Mouse (Mus musculus): Measurements from ENCODE around the gene Map2k2.
A peak's percentile ranks its signal among the peaks of the same experiment; 100 is the strongest.
"Not testable (repeated sequence)": the region's sequence is repeated elsewhere in the genome, so short reads cannot be mapped to it uniquely, and the experiment has no call there.

Map2k2 gene

GRCm38 (mm10) chr10:81105565-81106112 is at the start of gene Map2k2:
Gene Map2k2, plus strand, starts transcription at chr10:81105915.
- peak; percentile 93 for DNase-seq (ENCODE audit: low read depth)

- no peak for DNase-seq (ENCODE audit: low read depth)
Observed at GRCm38 (mm10) chr10:81057406-81058130, 48.1 kb upstream of the Map2k2 start.

- DNase-seq (ENCODE audit: low read depth) = no peak
Observed at GRCm38 (mm10) chr10:81058896-81059295, 46.8 kb upstream of the Map2k2 start.

GRCm38 (mm10) chr10:81059603-81060543 is 45.8 kb upstream of the Map2k2 start, which contains the start of gene Sgta:
Gene Sgta, minus strand, starts transcription at chr10:81060181.
- DNase-seq (ENCODE audit: low read depth) = peak; percentile 99

- no peak for DNase-seq (ENCODE audit: low read depth)
Observed at GRCm38 (mm10) chr10:81062710-81063109, 43.0 kb upstream of the Map2k2 start.

GRCm38 (mm10) chr10:81064519-81064918 is 41.2 kb upstream of the Map2k2 start:
- DNase-seq (ENCODE audit: low read depth) = not testable (repeated sequence)

GRCm38 (mm10) chr10:81068706-81069105 is 37.0 kb upstream of the Map2k2 start:
- no peak for DNase-seq (ENCODE audit: low read depth)

- peak; percentile 99 for DNase-seq (ENCODE audit: low read depth)
Observed at GRCm38 (mm10) chr10:81069836-81070235, 35.9 kb upstream of the Map2k2 start, which contains the start of gene Thop1. Gene Thop1, plus strand, starts transcription at chr10:81070035.

- no peak for DNase-seq (ENCODE audit: low read depth)
Observed at GRCm38 (mm10) chr10:81072290-81072689, 33.4 kb upstream of the Map2k2 start.

GRCm38 (mm10) chr10:81073464-81073863 is 32.3 kb upstream of the Map2k2 start:
- no peak for DNase-seq (ENCODE audit: low read depth)

GRCm38 (mm10) chr10:81075734-81076133 is 30.0 kb upstream of the Map2k2 start:
- DNase-seq (ENCODE audit: low read depth) = no peak

- DNase-seq (ENCODE audit: low read depth) = no peak
Observed at GRCm38 (mm10) chr10:81076356-81076755, 29.4 kb upstream of the Map2k2 start.

GRCm38 (mm10) chr10:81077916-81078315 is 27.8 kb upstream of the Map2k2 start:
- DNase-seq (ENCODE audit: low read depth) = no peak

- no peak for DNase-seq (ENCODE audit: low read depth)
Observed at GRCm38 (mm10) chr10:81080008-81080655, 25.6 kb upstream of the Map2k2 start.

- peak; percentile 54 for DNase-seq (ENCODE audit: low read depth)
Observed at GRCm38 (mm10) chr10:81082168-81082960, 23.4 kb upstream of the Map2k2 start.

GRCm38 (mm10) chr10:81087021-81087420 is 18.7 kb upstream of the Map2k2 start:
- DNase-seq (ENCODE audit: low read depth) = no peak

GRCm38 (mm10) chr10:81089216-81089615 is 16.5 kb upstream of the Map2k2 start:
- no peak for DNase-seq (ENCODE audit: low read depth)

- no peak for DNase-seq (ENCODE audit: low read depth)
Observed at GRCm38 (mm10) chr10:81090621-81091020, 15.1 kb upstream of the Map2k2 start.

- no peak for DNase-seq (ENCODE audit: low read depth)
Observed at GRCm38 (mm10) chr10:81092465-81093250, 13.1 kb upstream of the Map2k2 start.

- DNase-seq (ENCODE audit: low read depth) = no peak
Observed at GRCm38 (mm10) chr10:81094931-81095678, 10.6 kb upstream of the Map2k2 start.
